Mouse (Mus musculus): ENCODE measurements around the gene Dtx3l. TPM values are rescaled to one million over a fixed set of nuclear protein-coding genes. Genes with fewer than 3 reads are reported as not detected.
"Not testable (repeated sequence)": the region's sequence is repeated elsewhere in the genome, so short reads cannot be mapped to it uniquely, and the experiment has no call there.

The Dtx3l gene
- polyA plus RNA-seq, 1 experiment from 2014 or later: 4.0 TPM

DNA sequence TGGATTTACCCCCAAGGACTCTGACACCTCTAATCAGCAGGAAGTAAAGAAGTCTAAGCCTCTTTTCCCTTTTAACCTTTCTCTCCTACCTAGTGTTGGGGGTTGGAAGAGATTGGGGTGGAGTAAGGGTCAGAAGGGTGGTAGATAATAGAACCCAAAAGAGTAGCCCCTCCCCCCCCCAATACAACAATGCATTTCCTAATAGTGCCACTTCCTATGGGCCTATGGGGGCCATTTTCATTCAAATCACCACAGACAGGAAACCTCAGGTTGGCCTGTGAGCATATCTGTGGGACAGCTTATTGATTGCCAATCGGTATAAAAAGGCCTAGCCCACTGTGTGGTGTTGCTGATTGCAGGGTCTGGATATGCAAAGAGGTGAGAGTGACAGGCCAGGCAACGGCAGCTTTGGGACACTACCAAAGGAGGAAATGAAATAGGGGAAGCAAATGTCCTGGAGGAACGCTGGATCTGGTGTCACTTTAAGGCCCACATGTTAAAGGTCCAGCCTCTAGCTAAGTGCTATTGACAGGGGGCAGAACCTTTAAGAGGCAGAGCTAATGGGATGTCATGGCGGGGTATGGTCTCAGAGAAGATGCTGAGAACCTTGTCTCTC lies 34.7 kb downstream of the Dtx3l start:
- Histone ChIP-seq H3K36me3 (ENCODE audit: control insufficient read depth, insufficient read depth, low read length) (no peaks in the 10 kb centered on the region), H3K9me3 (replicated peaks; ENCODE audit: control insufficient read depth, low read length) (no peaks in the 10 kb centered on the region), H3K4me1 (ENCODE audit: control insufficient read depth, insufficient read depth, low read length) (no peaks in the 10 kb centered on the region), H3K4me2 (no peak overlapping the region), H3K9ac (ENCODE audit: low read depth, low read length) (no peak overlapping the region), H3K4me3 (ENCODE audit: low read depth, low read length) (no peak overlapping the region), H3K27ac (ENCODE audit: low read depth, low read length) (no peak overlapping the region), H3K27me3 (ENCODE audit: control insufficient read depth, insufficient read depth, low read length) (no peaks in the 10 kb centered on the region)
- 74% methylated on average over 4 of the region's 4 CpGs for WGBS (ENCODE audit: insufficient replicate concordance)
- ATAC-seq (replicated peaks; ENCODE audit: insufficient number of reproducible peaks, low FRiP score, low TSS enrichment): no peak

DNA sequence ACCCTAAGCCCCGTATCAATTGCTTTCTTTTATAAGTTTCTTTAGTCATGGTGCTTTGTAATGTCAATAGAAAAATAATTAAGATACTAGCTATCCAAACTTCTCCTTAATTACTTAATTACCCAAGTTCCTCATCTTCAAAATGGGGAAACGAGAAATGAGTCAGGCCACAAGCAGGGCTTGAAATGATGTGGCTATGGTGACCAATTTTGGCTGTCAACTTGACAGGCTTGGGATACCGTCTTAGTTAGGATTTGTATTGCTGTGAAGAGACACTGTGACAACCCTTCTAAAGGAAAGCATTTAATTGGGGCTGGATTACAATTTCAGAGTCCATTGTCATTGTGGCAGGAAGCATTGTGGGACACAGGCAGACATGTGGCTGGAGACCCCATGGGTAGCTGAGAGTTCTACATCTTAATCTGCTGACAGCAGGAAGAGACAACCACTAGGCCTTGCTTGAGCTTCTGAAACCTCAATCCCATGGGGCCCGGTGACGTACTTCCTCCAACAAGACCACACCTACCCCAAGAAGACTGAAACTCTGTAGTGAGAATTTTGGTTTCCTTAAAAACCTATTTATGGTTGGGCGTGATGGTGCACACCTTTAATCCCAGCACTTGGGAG lies 35.8 kb downstream of the Dtx3l start:
- 85% methylated on average over 6 of the region's 6 CpGs for WGBS (ENCODE audit: insufficient replicate concordance)
- Histone ChIP-seq H3K9me3 (replicated peaks; ENCODE audit: control insufficient read depth, low read length) (no peaks in the 10 kb centered on the region), H3K4me2 (no peak overlapping the region), H3K4me1 (ENCODE audit: control insufficient read depth, insufficient read depth, low read length) (no peaks in the 10 kb centered on the region), H3K27ac (ENCODE audit: low read depth, low read length) (no peak overlapping the region), H3K9ac (ENCODE audit: low read depth, low read length) (no peak overlapping the region), H3K4me3 (ENCODE audit: low read depth, low read length) (no peak overlapping the region), H3K36me3 (ENCODE audit: control insufficient read depth, insufficient read depth, low read length) (no peaks in the 10 kb centered on the region), H3K27me3 (ENCODE audit: control insufficient read depth, insufficient read depth, low read length) (no peaks in the 10 kb centered on the region)
- ATAC-seq (replicated peaks; ENCODE audit: insufficient number of reproducible peaks, low FRiP score, low TSS enrichment): no peak

DNA sequence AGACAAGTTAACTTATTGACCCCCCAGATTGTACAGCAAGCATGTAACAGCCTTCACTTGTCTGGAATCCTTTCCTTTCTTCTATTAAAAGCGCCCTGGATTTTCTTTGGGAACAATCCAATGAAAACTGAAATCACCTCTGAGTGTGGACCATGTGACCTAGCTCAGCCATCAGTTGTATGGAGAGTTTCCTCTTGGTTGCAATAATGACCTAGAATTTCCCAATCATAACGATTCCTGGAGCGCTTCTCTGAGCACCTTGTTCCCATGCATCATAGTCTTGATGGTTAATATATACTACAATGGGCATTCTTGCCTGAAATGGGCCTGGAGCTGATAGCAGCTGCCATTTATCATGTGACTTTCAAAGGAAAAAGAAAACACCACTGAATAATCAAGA lies 38.4 kb downstream of the Dtx3l start:
- ATAC-seq (replicated peaks; ENCODE audit: insufficient number of reproducible peaks, low FRiP score, low TSS enrichment): no peak
- WGBS (ENCODE audit: insufficient replicate concordance): 69% methylated on average over 3 of the region's 3 CpGs
- no peak overlapping the region for H3K4me3 ChIP-seq (ENCODE audit: low read depth, low read length)

DNA sequence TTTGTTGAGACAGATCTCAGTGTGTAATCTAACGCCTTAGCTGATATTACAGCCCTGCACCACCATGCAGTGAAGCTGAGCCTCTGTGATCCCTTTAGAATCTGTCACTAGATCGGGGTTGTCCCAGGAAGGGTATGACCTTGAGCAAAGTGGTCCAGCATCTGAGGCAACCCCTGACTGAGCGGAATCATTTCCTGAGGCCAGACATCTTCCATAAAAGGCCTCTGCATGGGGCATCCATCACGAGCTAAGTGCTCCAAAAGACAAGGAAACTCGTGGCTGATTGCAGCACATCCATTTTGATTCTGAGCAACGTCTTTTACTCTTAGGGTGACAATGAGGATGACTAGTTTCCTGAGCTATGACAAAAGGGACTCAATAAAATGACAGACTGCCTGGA lies 44.0 kb downstream of the Dtx3l start:
- Histone ChIP-seq H3K4me2 (no peak overlapping the region), H3K27me3 (ENCODE audit: control insufficient read depth, insufficient read depth, low read length) (no peaks in the 10 kb centered on the region), H3K36me3 (ENCODE audit: control insufficient read depth, insufficient read depth, low read length) (no peaks in the 10 kb centered on the region), H3K4me3 (ENCODE audit: low read depth, low read length) (no peak overlapping the region), H3K4me1 (ENCODE audit: control insufficient read depth, insufficient read depth, low read length) (no peaks in the 10 kb centered on the region), H3K9ac (ENCODE audit: low read depth, low read length) (no peak overlapping the region), H3K9me3 (replicated peaks; ENCODE audit: control insufficient read depth, low read length) (no peaks in the 10 kb centered on the region), H3K27ac (ENCODE audit: low read depth, low read length) (no peak overlapping the region)
- ATAC-seq (replicated peaks; ENCODE audit: insufficient number of reproducible peaks, low FRiP score, low TSS enrichment): no peak
- 63% methylated on average over 6 of the region's 6 CpGs for WGBS (ENCODE audit: insufficient replicate concordance)

More for the DNA sequence above, 38.4 kb downstream of the Dtx3l start:
- no peak overlapping the region for H3K4me2 ChIP-seq
- no peaks in the 10 kb centered on the region for H3K4me1 ChIP-seq (ENCODE audit: control insufficient read depth, insufficient read depth, low read length)
- H3K36me3 ChIP-seq (ENCODE audit: control insufficient read depth, insufficient read depth, low read length): no peaks in the 10 kb centered on the region
- no peaks in the 10 kb centered on the region for H3K9me3 ChIP-seq (replicated peaks; ENCODE audit: control insufficient read depth, low read length)
- no peak overlapping the region for H3K27ac ChIP-seq (ENCODE audit: low read depth, low read length)
- no peaks in the 10 kb centered on the region for H3K27me3 ChIP-seq (ENCODE audit: control insufficient read depth, insufficient read depth, low read length)
- no peak overlapping the region for H3K9ac ChIP-seq (ENCODE audit: low read depth, low read length)

DNA sequence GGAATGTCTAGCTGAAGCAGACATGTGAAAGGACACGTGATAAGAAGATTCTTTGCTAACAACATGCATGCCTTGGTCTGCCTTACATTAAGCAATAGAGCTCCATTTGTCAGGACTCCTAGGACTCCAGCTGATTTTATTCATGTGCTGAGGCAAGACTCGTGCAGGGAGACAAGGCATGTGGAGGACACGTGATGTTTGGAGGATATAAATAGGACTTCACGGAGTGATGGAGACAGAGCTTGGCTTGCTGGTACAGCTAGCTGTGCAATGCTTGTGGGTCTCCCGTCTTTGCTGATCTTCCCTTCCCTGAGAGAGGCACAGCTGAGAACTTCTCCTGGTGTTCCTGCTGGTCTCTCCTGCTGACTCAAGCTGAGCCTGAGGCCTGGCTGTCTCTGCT lies 47.3 kb downstream of the Dtx3l start:
- not testable (repeated sequence) for H3K4me1 ChIP-seq (ENCODE audit: control insufficient read depth, insufficient read depth, low read length); H3K36me3 ChIP-seq (ENCODE audit: control insufficient read depth, insufficient read depth, low read length); H3K9me3 ChIP-seq (replicated peaks; ENCODE audit: control insufficient read depth, low read length); ATAC-seq (replicated peaks; ENCODE audit: insufficient number of reproducible peaks, low FRiP score, low TSS enrichment); H3K27ac ChIP-seq (ENCODE audit: low read depth, low read length); H3K4me2 ChIP-seq; H3K27me3 ChIP-seq (ENCODE audit: control insufficient read depth, insufficient read depth, low read length); H3K9ac ChIP-seq (ENCODE audit: low read depth, low read length); H3K4me3 ChIP-seq (ENCODE audit: low read depth, low read length)
- 65% methylated on average over 5 of the region's 5 CpGs for WGBS (ENCODE audit: insufficient replicate concordance)

DNA sequence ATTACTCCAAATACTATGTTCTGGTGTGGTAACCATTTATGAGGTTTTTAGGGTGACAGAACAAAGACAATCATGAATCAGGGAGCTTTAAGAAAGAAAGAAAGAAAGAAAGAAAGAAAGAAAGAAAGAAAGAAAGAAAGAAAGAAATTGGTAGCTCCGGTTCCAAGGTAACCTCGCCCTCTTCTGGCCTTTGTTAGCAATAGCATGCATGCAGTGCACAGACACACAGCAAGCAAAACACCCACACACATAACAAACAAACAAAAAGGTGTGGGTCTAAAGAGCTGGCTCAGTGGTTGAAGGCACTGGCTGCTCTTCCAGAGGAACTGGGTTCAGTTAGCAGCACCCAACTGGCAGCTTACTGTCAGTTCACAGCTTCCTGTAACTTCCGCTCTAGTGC lies 48.3 kb downstream of the Dtx3l start:
- ATAC-seq (replicated peaks; ENCODE audit: insufficient number of reproducible peaks, low FRiP score, low TSS enrichment): no peak
- no peak overlapping the region for H3K27ac ChIP-seq (ENCODE audit: low read depth, low read length)
- no peaks in the 10 kb centered on the region for H3K27me3 ChIP-seq (ENCODE audit: control insufficient read depth, insufficient read depth, low read length)
- no peaks in the 10 kb centered on the region for H3K4me1 ChIP-seq (ENCODE audit: control insufficient read depth, insufficient read depth, low read length)
- H3K9ac ChIP-seq (ENCODE audit: low read depth, low read length): no peak overlapping the region
- 61% methylated on average over 3 of the region's 3 CpGs for WGBS (ENCODE audit: insufficient replicate concordance)
- H3K9me3 ChIP-seq (replicated peaks; ENCODE audit: control insufficient read depth, low read length): no peaks in the 10 kb centered on the region
- H3K36me3 ChIP-seq (ENCODE audit: control insufficient read depth, insufficient read depth, low read length): no peaks in the 10 kb centered on the region
- no peak overlapping the region for H3K4me3 ChIP-seq (ENCODE audit: low read depth, low read length)
- H3K4me2 ChIP-seq: no peak overlapping the region

DNA sequence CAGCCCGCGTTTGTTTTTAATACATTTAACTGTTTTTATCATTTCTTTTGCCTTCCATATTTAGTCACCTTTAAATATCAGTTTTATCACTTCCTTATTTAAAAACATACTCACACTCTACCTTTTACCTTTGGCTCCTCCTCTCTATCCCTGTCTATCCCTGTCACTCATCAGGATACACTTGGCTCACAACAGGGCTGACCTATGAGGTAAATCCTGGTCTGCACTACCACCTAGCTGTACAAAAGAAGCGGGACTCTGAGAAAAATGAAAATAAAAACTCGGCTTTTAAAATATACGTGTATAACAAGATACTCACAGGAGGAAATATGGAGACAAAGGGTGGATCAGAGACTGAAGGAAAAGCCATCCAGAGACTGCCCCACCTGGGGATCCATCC lies 50.0 kb downstream of the Dtx3l start:
- H3K27ac ChIP-seq (ENCODE audit: low read depth, low read length): no peak overlapping the region
- no peaks in the 10 kb centered on the region for H3K36me3 ChIP-seq (ENCODE audit: control insufficient read depth, insufficient read depth, low read length)
- no peak for ATAC-seq (replicated peaks; ENCODE audit: insufficient number of reproducible peaks, low FRiP score, low TSS enrichment)
- H3K4me3 ChIP-seq (ENCODE audit: low read depth, low read length): no peak overlapping the region
- no peaks in the 10 kb centered on the region for H3K9me3 ChIP-seq (replicated peaks; ENCODE audit: control insufficient read depth, low read length)
- H3K4me2 ChIP-seq: no peak overlapping the region
- WGBS (ENCODE audit: insufficient replicate concordance): 82% methylated on average over 5 of the region's 5 CpGs
- H3K4me1 ChIP-seq (ENCODE audit: control insufficient read depth, insufficient read depth, low read length): no peaks in the 10 kb centered on the region
- H3K9ac ChIP-seq (ENCODE audit: low read depth, low read length): no peak overlapping the region
- no peaks in the 10 kb centered on the region for H3K27me3 ChIP-seq (ENCODE audit: control insufficient read depth, insufficient read depth, low read length)

DNA sequence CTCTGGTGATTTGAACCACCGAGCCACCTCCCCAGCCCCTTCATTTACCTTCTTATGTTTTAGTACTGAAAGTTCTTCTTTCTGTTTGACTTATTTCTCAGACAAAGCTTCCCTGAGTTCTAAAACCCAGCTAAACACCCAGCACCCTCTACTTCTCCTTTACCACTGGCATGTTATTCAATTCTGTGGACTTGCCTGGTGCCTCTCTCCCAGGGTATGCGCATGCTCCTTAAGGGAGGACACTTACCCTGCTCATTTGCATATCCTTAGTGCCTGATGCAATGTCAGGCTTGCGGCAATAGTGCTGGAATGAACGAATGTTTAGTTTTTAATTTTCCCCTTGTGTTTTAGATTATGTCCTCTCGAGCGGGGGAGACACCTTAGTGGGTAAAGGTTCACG lies 50.8 kb downstream of the Dtx3l start:
- Histone ChIP-seq H3K36me3 (ENCODE audit: control insufficient read depth, insufficient read depth, low read length) (no peaks in the 10 kb centered on the region), H3K9me3 (replicated peaks; ENCODE audit: control insufficient read depth, low read length) (no peaks in the 10 kb centered on the region), H3K4me2 (no peak overlapping the region), H3K4me3 (ENCODE audit: low read depth, low read length) (no peak overlapping the region), H3K9ac (ENCODE audit: low read depth, low read length) (no peak overlapping the region), H3K27me3 (ENCODE audit: control insufficient read depth, insufficient read depth, low read length) (no peaks in the 10 kb centered on the region), H3K4me1 (ENCODE audit: control insufficient read depth, insufficient read depth, low read length) (no peaks in the 10 kb centered on the region), H3K27ac (ENCODE audit: low read depth, low read length) (no peak overlapping the region)
- 71% methylated on average over 7 of the region's 7 CpGs for WGBS (ENCODE audit: insufficient replicate concordance)
- ATAC-seq (replicated peaks; ENCODE audit: insufficient number of reproducible peaks, low FRiP score, low TSS enrichment): no peak

Measured in heart, embryonic 11.5 days (tissue).